Mouse (Mus musculus): Measurements from ENCODE around the gene Clcc1.

- TF ChIP-seq CTCF (IDR thresholded peaks at IDR 0.05; ENCODE audit: low read depth) (no peak), EP300 (IDR thresholded peaks at IDR 0.05; ENCODE audit: low read depth) (peak; percentile 35; the same call in 1 of the 2 replicates)
Observed at GRCm38 (mm10) chr3:108653710-108654379, at the start of gene Clcc1.

All from liver, postnatal 0 days (tissue).